Mouse (Mus musculus): Measurements from ENCODE around the gene Mrpl58. TPM values are rescaled to one million over a fixed set of nuclear protein-coding genes. Genes with fewer than 3 reads are reported as not detected.

The Mrpl58 gene
- polyA plus RNA-seq, 1 experiment from 2014 or later, result 199 TPM

DNA sequence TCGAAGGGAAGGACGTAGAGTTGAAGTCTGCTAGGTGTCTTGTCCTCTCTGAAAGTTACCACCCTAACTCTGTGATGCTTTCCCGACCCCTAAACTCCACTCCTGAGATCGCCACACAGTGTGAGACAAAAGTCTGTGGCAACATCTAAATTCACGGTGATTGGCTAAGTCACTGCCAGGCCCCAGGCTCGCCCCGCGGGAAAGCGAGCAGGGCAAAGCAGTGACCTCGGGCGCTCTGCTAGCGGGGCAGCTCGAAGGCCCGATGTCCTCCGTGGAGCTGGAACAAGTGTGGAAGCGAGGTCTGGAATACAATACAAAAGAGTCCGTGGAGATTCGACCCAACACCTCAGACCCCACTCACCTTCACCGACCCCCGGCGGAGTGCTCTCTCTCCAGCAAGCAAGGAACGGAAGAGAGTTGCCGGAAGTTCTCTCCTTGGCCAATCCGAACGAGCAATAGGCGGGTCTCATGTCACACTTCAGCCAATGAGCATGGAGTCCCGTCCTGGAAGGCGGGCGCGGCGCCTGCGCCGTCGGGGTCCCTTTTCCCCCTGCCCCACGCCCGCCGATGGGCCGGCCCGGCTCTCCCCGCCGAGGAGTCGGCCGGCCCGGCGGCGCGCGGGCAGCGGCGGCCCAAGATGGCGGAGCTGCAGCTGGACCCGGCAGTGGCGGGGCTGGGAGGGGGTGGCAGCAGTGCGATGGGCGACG lies 16.1 kb downstream of the Mrpl58 start, which contains the start of the genes Atp5h and Kctd2:
Gene Atp5h, minus strand, starts transcription at position 432 of the 707 bp plus-strand sequence.
Gene Kctd2, plus strand, starts transcription at position 598 of the 707 bp plus-strand sequence.
- H3K9me3 ChIP-seq, result no peaks in the 10 kb centered on the region
- H3K4me1 ChIP-seq, result peaks cover 23% of the 10 kb centered on the region
- H3K27ac ChIP-seq, result peak within 1 kb of the TSS; percentile 76
- 1% methylated on average over 56 of the region's 56 CpGs for WGBS
- H3K4me3 ChIP-seq, result peak within 1 kb of the TSS; percentile 99
- H3K36me3 ChIP-seq, result peaks cover 42% of the 10 kb centered on the region
- H3K4me2 ChIP-seq (replicated peaks), result peak within 1 kb of the TSS; percentile 98
- no peaks in the 10 kb centered on the region for H3K27me3 ChIP-seq (replicated peaks)
- H3K9ac ChIP-seq, result peak within 1 kb of the TSS; percentile 98
- peak; percentile 96 for ATAC-seq (ENCODE audit: low FRiP score, low read depth)

GRCm38 (mm10) chr11:115420336-115421190 lies 17.0 kb downstream of the Mrpl58 start:
- Histone ChIP-seq H3K4me3 (peak overlapping the region; percentile 99), H3K27ac (peak overlapping the region; percentile 76), H3K4me2 (replicated peaks) (peak overlapping the region; percentile 98), H3K27me3 (replicated peaks) (no peaks in the 10 kb centered on the region), H3K9me3 (no peaks in the 10 kb centered on the region), H3K36me3 (peaks cover 42% of the 10 kb centered on the region), H3K9ac (peak overlapping the region; percentile 98), H3K4me1 (peaks cover 23% of the 10 kb centered on the region)
- 3% methylated on average over 45 of the region's 45 CpGs for WGBS
- peak; percentile 72 for ATAC-seq (ENCODE audit: low FRiP score, low read depth)

DNA sequence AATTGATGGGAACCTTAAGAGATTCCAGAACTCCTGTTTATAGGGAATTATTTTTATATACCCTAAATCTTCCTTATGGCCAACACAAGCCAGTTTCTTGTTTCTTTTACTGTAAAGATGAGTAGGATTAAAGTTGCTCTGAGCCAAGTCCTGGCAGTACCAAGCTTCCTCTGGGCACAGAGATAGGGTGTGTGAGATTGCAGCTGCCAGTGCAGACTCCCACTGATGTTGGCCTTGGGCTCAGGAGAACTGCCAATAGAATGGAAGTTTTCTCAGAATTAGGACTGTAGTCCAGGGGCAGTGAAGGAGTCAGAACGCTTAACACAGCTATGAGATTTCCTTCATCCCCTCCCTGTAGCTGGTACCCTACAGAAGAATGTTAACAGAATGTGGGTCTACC lies 17.8 kb downstream of the Mrpl58 start:
- no peak overlapping the region for H3K27ac ChIP-seq
- no peaks in the 10 kb centered on the region for H3K9me3 ChIP-seq
- H3K36me3 ChIP-seq, result peaks cover 41% of the 10 kb centered on the region
- ATAC-seq (ENCODE audit: low FRiP score, low read depth), result no peak
- H3K9ac ChIP-seq, result peak overlapping the region; percentile 98; the same call in 1 of the 2 replicates
- H3K27me3 ChIP-seq (replicated peaks), result no peaks in the 10 kb centered on the region
- peak overlapping the region; percentile 98 for H3K4me2 ChIP-seq (replicated peaks)
- no peak overlapping the region; the same call in 1 of the 2 replicates for H3K4me3 ChIP-seq
- H3K4me1 ChIP-seq, result peaks cover 23% of the 10 kb centered on the region
- 76% methylated on average over 1 of the region's 1 CpGs for WGBS

GRCm38 (mm10) chr11:115421972-115422371 lies 18.4 kb downstream of the Mrpl58 start:
- Histone ChIP-seq H3K27ac (no peak overlapping the region), H3K36me3 (peaks cover 39% of the 10 kb centered on the region), H3K4me3 (no peak overlapping the region), H3K9me3 (no peaks in the 10 kb centered on the region), H3K4me2 (replicated peaks) (0 out of 2 replicates have a peak overlapping the region, but pooled peaks have one; percentile 16), H3K9ac (no peak overlapping the region), H3K27me3 (replicated peaks) (no peaks in the 10 kb centered on the region), H3K4me1 (peaks cover 23% of the 10 kb centered on the region)
- ATAC-seq (ENCODE audit: low FRiP score, low read depth), result no peak
- 93% methylated on average over 16 of the region's 16 CpGs for WGBS

- Histone ChIP-seq H3K4me2 (replicated peaks) (no peak overlapping the region), H3K27me3 (replicated peaks) (no peaks in the 10 kb centered on the region), H3K9ac (no peak overlapping the region), H3K4me3 (no peak overlapping the region), H3K27ac (no peak overlapping the region), H3K9me3 (no peaks in the 10 kb centered on the region), H3K4me1 (peaks cover 23% of the 10 kb centered on the region), H3K36me3 (peaks cover 32% of the 10 kb centered on the region)
- ATAC-seq (ENCODE audit: low FRiP score, low read depth), result no peak
- 76% methylated on average over 3 of the region's 3 CpGs for WGBS
Measured at GRCm38 (mm10) chr11:115423091-115423490, 19.5 kb downstream of the Mrpl58 start.

DNA sequence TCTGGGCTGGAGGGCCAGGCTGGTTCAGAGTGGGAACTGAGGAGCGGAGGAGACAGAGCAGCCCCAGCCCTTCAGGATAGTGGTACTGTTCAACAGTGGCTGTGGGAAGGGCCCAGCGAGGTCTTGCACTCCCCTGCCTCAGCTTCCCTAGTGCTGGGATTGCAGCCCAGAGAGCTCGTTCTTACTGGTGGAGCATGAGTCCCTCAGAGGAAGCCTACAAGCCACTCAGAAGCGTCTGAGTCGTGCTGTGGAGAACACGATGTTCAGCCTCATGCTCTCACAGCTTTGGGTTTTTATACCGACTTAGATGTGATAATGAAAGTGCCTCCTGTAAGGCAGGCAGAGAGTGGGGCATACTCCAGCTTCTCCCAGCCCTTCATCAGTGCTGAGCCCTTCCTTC lies 21.1 kb downstream of the Mrpl58 start:
- WGBS, result 81% methylated on average over 7 of the region's 7 CpGs
- Histone ChIP-seq H3K27ac (no peak overlapping the region), H3K4me2 (replicated peaks) (no peak overlapping the region), H3K27me3 (replicated peaks) (no peaks in the 10 kb centered on the region), H3K9ac (no peak overlapping the region), H3K4me1 (peaks cover 13% of the 10 kb centered on the region), H3K9me3 (no peaks in the 10 kb centered on the region), H3K4me3 (no peak overlapping the region), H3K36me3 (peaks cover 44% of the 10 kb centered on the region)
- ATAC-seq (ENCODE audit: low FRiP score, low read depth), result no peak

GRCm38 (mm10) chr11:115425671-115426070 lies 22.1 kb downstream of the Mrpl58 start:
- peaks cover 10% of the 10 kb centered on the region for H3K4me1 ChIP-seq

DNA sequence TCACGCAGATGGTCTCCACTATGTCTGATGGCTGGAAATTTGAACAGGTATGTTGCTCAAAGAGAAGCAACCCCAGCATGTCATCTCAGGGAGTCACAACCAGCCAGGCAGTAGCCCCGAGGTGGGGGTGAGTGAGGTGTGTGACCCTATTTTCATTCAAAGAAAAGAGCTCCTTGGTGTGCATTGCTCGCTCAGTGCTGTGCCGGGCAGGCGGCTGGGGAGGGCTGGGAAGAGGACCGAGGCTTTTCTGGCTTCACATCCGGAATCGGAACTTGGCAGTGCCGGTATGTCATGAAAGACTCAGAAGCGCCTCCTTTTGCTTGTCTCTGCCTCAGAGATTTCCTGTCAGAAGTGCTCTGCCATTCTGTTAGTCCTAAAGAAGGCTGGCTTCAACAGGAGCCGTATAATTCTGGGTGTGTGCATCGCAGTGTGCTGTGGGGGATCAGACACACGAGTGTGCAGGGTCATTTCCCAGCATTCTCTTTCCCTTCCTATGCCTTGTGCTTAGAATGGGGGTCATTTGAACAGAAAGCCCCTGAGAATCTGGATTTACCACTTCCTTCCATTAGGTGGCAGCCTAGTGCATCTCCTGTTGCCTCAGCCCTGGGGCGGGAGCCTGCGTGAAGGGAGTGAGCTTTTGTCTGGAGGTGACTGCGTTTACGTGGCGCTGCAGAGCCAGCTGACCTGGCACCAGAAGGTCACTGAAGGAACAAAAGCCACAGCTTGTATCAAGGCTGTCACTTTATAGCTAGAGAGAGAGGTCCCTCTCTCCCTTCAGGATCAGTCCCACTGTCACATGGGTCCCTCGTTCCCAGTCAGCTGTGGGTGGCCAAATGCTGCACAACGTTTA lies 24.2 kb downstream of the Mrpl58 start:
- H3K36me3 ChIP-seq, result peaks cover 66% of the 10 kb centered on the region
- 35% methylated on average over 20 of the region's 20 CpGs for WGBS
- H3K9me3 ChIP-seq, result no peaks in the 10 kb centered on the region
- H3K27ac ChIP-seq, result no peak overlapping the region; the same call in 1 of the 2 replicates
- no peak overlapping the region for H3K9ac ChIP-seq
- no peaks in the 10 kb centered on the region; the same call in 1 of the 2 replicates for H3K4me1 ChIP-seq
- ATAC-seq (ENCODE audit: low FRiP score, low read depth), result peak; percentile 56; the same call in 1 of the 2 replicates
- H3K4me2 ChIP-seq (replicated peaks), result peak overlapping the region; percentile 32
- H3K27me3 ChIP-seq (replicated peaks), result no peaks in the 10 kb centered on the region
- H3K4me3 ChIP-seq, result no peak overlapping the region

More at GRCm38 (mm10) chr11:115425671-115426070, 22.1 kb downstream of the Mrpl58 start:
- Histone ChIP-seq H3K4me2 (replicated peaks) (no peak overlapping the region), H3K4me3 (no peak overlapping the region), H3K36me3 (peaks cover 54% of the 10 kb centered on the region), H3K27ac (no peak overlapping the region), H3K9me3 (no peaks in the 10 kb centered on the region), H3K27me3 (replicated peaks) (no peaks in the 10 kb centered on the region), H3K9ac (no peak overlapping the region)
- no peak for ATAC-seq (ENCODE audit: low FRiP score, low read depth)
- WGBS, result 83% methylated on average over 6 of the region's 6 CpGs

- Histone ChIP-seq H3K27me3 (replicated peaks) (no peaks in the 10 kb centered on the region), H3K4me3 (no peak overlapping the region), H3K9ac (no peak overlapping the region), H3K36me3 (peaks cover 66% of the 10 kb centered on the region), H3K9me3 (no peaks in the 10 kb centered on the region), H3K4me2 (replicated peaks) (no peak overlapping the region), H3K4me1 (no peaks in the 10 kb centered on the region; the same call in 1 of the 2 replicates), H3K27ac (no peak overlapping the region)
- WGBS, result 92% methylated on average over 7 of the region's 7 CpGs
- ATAC-seq (ENCODE audit: low FRiP score, low read depth), result no peak
Measured at GRCm38 (mm10) chr11:115429307-115429706, 25.8 kb downstream of the Mrpl58 start.

DNA sequence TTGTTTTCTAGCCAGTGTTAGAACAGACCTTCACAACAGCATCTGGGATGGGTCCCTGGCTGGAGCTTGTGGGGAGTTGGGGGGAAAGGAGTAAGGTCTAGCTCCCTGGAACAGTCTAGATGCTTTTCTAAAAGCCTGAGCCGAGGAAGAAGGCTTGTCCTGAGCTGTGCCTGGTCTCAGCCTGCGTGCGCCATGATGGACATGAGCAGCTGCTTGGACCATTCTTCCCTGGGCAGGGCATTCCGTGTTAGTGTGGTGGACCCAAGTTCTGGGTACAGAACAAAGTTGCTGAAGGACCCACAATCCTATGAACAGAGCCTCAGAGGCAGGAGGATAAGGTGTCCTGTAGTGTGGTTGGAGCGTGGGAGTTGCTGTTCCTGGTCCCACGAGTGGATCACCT lies 27.0 kb downstream of the Mrpl58 start:
- no peak overlapping the region for H3K4me3 ChIP-seq
- H3K4me2 ChIP-seq (replicated peaks), result no peak overlapping the region
- WGBS, result 94% methylated on average over 6 of the region's 6 CpGs
- no peaks in the 10 kb centered on the region for H3K27me3 ChIP-seq (replicated peaks)
- no peaks in the 10 kb centered on the region for H3K9me3 ChIP-seq
- peaks cover 3% of the 10 kb centered on the region for H3K4me1 ChIP-seq
- H3K27ac ChIP-seq, result no peak overlapping the region
- ATAC-seq (ENCODE audit: low FRiP score, low read depth), result no peak
- H3K9ac ChIP-seq, result no peak overlapping the region
- peaks cover 55% of the 10 kb centered on the region for H3K36me3 ChIP-seq

GRCm38 (mm10) chr11:115432814-115433213 lies 29.3 kb downstream of the Mrpl58 start:
- no peak for ATAC-seq (ENCODE audit: low FRiP score, low read depth)
- H3K27me3 ChIP-seq (replicated peaks), result no peaks in the 10 kb centered on the region
- H3K4me1 ChIP-seq, result peaks cover 13% of the 10 kb centered on the region
- 82% methylated on average over 4 of the region's 4 CpGs for WGBS
- no peak overlapping the region for H3K4me2 ChIP-seq (replicated peaks)
- H3K9ac ChIP-seq, result no peak overlapping the region
- no peak overlapping the region for H3K4me3 ChIP-seq
- H3K9me3 ChIP-seq, result no peaks in the 10 kb centered on the region
- no peak overlapping the region for H3K27ac ChIP-seq
- H3K36me3 ChIP-seq, result peaks cover 44% of the 10 kb centered on the region

Measured in neural tube, embryonic 12.5 days (tissue).